Mouse (Mus musculus): ENCODE data around the gene Rufy1. TPM values are rescaled to one million over a fixed set of nuclear protein-coding genes. Genes with fewer than 3 reads are reported as not detected.

The Rufy1 gene
- total and polyA plus RNA-seq, 3 experiments = 8.3 to 31.4 (median 13.8) TPM

DNA sequence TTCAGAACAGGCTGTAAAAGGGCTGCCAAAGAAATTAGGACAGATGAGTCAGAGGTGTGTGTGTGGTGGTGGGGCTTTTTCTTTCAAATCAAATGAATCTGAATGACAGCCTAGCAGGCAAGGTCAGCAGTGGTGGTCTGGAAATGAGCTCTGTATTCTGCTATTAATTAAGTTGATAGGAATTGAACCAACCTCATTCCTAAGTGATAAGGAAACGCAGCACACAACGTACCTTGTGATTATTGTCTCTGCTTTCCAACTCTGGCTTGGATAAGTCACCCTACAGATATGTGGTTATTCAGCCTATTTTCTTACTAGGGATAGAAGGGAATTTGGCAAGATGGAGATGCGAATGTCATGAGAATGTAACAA, 1.1 kb upstream of the Rufy1 start:
- H3K4me1 ChIP-seq (ENCODE audit: insufficient read depth, low read depth, low read length) = peaks cover 52% of the 10 kb centered on the region
- TF ChIP-seq CTCF (IDR thresholded peaks at IDR 0.05; ENCODE audit: low read depth, low read length) (no peak), GATA1 (IDR thresholded peaks at IDR 0.05; ENCODE audit: borderline replicate concordance, low read length) (no peak), TAL1 (conservative IDR thresholded peaks at IDR 0.05; ENCODE audit: low read depth, low read length) (no peak), GATA2 (IDR thresholded peaks at IDR 0.05; ENCODE audit: borderline replicate concordance, low read depth, low read length) (no peak), POLR2AphosphoS5 (IDR thresholded peaks at IDR 0.05; ENCODE audit: insufficient replicate concordance, low read depth, low read length) (no peak)

DNA sequence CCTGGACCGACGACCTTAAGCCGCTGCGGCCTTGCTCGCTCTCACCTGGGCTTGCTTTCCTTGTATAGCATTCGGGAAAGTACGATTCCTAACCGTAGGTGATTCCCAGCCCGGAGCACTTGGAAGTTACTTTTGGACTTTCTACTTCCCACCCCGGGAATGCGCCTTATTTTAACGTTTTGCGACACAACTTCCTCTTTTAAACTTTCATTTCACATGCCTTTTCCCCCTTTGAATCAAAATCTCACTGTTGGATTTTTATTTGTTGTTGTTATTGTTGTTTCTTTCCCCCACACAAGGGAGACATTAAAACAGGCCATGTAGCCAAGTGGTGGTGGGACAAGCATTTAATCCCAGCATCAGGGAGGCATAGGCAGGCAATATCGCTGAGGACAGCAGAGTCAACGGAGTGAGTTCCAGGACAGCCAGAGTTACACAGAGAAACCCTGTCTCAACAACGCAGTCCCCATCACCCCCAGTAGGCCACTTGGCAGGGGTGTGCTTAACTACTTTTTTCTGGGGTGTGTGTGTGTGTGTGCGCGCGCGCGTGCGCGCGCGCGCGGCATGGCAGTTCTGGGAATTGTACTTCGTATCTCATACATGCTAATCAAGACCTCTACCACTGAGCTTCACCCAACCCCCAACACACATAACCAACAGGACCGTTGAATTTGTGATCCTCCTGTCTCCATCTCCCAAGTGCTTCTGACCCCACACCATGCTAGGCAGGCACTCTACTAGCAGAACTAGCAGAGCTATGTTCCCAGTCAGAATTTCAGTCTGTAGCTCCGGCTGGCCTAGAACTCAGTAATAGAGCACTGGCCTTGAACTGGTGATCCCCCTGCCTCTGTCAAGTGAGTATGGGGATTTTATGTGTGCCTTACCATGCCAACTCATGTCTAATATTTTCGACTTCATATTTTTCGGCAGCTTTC, 476 bp upstream of the Rufy1 start:
- no peaks in the 10 kb centered on the region for H3K9me3 ChIP-seq (replicated peaks)
- peak; percentile 69 for DNase-seq (ENCODE audit: low spot score)
- H3K27me3 ChIP-seq (ENCODE audit: insufficient read depth, low read length) = peaks cover 7% of the 10 kb centered on the region; the same call in 1 of the 2 replicates
- peaks cover 12% of the 10 kb centered on the region for H3K36me3 ChIP-seq (replicated peaks)
- ATAC-seq (ENCODE audit: extremely low read depth, insufficient number of reproducible peaks, low FRiP score, poor library complexity, severe bottlenecking) = no peak
- no peak for TF ChIP-seq TAL1 (conservative IDR thresholded peaks at IDR 0.05; ENCODE audit: low read depth, low read length)
- no peak for TF ChIP-seq CTCF (IDR thresholded peaks at IDR 0.05; ENCODE audit: low read depth, low read length)
- no peak for TF ChIP-seq POLR2AphosphoS5 (IDR thresholded peaks at IDR 0.05; ENCODE audit: insufficient replicate concordance, low read depth, low read length)
- TF ChIP-seq GATA1 (IDR thresholded peaks at IDR 0.05; ENCODE audit: borderline replicate concordance, low read length) = no peak
- no peak for TF ChIP-seq GATA2 (IDR thresholded peaks at IDR 0.05; ENCODE audit: borderline replicate concordance, low read depth, low read length)
- H3K4me3 ChIP-seq (ENCODE audit: low read depth, low read length) = peak overlapping the region; percentile 86
- H3K4me1 ChIP-seq (ENCODE audit: insufficient read depth, low read depth, low read length) = peaks cover 53% of the 10 kb centered on the region

More for the DNA sequence above, 1.1 kb upstream of the Rufy1 start:
- DNase-seq (ENCODE audit: low spot score) = no peak
- no peak for ATAC-seq (ENCODE audit: extremely low read depth, insufficient number of reproducible peaks, low FRiP score, poor library complexity, severe bottlenecking)
- no peaks in the 10 kb centered on the region for H3K9me3 ChIP-seq (replicated peaks)
- H3K27me3 ChIP-seq (ENCODE audit: insufficient read depth, low read length) = peaks cover 11% of the 10 kb centered on the region; the same call in 1 of the 2 replicates
- H3K36me3 ChIP-seq (replicated peaks) = peaks cover 10% of the 10 kb centered on the region
- no peak overlapping the region for H3K4me3 ChIP-seq (ENCODE audit: low read depth, low read length)

DNA sequence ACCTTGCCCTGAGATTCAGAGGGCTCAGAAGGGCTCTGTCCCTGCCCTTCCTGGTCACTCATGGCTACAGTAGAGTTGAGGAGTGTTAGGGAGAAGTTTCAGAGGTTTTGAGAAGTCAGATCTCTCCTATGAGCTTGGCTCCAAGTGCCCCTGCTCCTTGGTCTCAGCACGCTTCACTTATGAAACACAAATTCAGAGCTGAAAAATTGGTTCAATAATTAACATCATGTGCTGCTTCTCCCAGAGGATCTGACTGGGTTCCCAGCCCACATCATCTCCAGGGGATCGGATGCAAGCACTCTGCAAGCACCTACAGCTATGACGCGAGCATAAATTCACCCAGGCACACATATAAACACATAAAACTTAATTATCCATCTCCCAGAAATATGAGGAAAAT, 4.9 kb downstream of the Rufy1 start:
- Histone ChIP-seq H3K4me3 (ENCODE audit: low read depth, low read length) (no peak overlapping the region), H3K27me3 (ENCODE audit: insufficient read depth, low read length) (no peaks in the 10 kb centered on the region), H3K36me3 (replicated peaks) (peaks cover 24% of the 10 kb centered on the region), H3K9me3 (replicated peaks) (no peaks in the 10 kb centered on the region), H3K4me1 (ENCODE audit: insufficient read depth, low read depth, low read length) (peaks cover 47% of the 10 kb centered on the region)
- no peak for DNase-seq (ENCODE audit: low spot score)
- TF ChIP-seq POLR2AphosphoS5 (IDR thresholded peaks at IDR 0.05; ENCODE audit: insufficient replicate concordance, low read depth, low read length) = no peak
- no peak for TF ChIP-seq TAL1 (conservative IDR thresholded peaks at IDR 0.05; ENCODE audit: low read depth, low read length)
- ATAC-seq (ENCODE audit: extremely low read depth, insufficient number of reproducible peaks, low FRiP score, poor library complexity, severe bottlenecking) = no peak

DNA sequence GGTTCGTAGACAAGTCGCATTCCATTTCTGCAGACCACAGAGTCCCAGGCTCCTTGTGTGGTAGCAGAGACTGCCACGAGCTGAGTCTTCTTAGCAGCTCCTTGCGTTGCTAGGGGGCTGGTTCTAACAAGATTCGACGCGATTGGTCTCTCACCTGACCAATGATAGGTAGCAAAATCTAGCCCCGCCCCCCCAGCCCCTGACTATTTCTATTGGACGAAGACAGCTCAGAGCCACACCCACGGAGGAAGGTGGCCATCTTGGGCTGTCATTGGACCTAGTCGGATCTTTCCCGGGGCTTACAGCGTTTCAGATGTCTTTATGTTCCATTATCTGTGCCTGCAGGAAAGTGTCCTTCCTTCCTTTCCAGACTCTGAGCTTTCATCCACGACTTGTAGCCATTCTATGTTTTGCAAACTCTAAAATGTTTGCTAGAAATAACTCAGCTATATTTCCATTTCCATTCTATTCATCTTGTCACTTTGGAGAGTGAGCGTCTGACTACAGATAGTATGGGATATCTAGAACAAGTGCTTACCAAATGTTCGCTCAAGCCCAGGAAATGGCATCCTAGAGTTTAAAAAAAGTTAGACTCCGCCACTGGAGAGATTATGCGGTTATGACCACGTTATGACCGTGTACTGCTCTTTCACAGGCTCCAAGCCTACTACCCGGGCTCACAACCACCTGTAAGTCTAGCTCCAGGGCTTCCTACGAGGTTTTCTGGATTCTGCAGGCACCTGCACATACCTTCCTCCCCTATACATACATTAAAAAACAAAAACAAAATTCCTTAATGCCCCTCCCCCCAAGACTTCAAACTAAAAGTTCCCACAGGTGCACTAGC, 8.8 kb downstream of the Rufy1 start:
- peaks cover 42% of the 10 kb centered on the region for H3K36me3 ChIP-seq (replicated peaks)
- no peaks in the 10 kb centered on the region for H3K9me3 ChIP-seq (replicated peaks)
- H3K4me3 ChIP-seq (ENCODE audit: low read depth, low read length) = peak overlapping the region; percentile 68
- DNase-seq (ENCODE audit: low spot score) = peak; percentile 79
- peak; percentile 85 for ATAC-seq (ENCODE audit: extremely low read depth, insufficient number of reproducible peaks, low FRiP score, poor library complexity, severe bottlenecking)
- TF ChIP-seq GATA1 (IDR thresholded peaks at IDR 0.05; ENCODE audit: borderline replicate concordance, low read length) = no peak
- TF ChIP-seq CTCF (IDR thresholded peaks at IDR 0.05; ENCODE audit: low read depth, low read length) = no peak
- TF ChIP-seq TAL1 (conservative IDR thresholded peaks at IDR 0.05; ENCODE audit: low read depth, low read length) = no peak
- no peaks in the 10 kb centered on the region for H3K27me3 ChIP-seq (ENCODE audit: insufficient read depth, low read length)
- peaks cover 28% of the 10 kb centered on the region for H3K4me1 ChIP-seq (ENCODE audit: insufficient read depth, low read depth, low read length)

DNA sequence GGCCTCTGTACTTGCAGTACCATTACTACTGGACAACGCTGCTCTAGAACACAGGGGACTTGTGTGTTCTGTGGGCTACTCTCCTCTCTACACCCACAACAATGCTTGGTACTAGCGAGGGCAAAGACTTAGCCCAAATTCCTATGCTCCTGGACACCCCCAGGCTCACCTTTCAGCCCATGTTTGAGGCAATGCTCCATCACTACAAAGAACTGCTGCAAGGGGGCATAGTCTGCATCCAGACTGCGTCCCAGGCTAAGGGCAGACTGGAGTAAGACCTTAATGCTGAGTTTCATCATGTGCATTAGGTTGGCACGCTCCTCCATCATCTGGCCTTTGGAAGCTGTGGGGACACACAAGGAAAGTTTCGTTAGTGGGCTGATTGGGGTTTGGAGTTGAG, 9.5 kb downstream of the Rufy1 start:
- no peak for DNase-seq (ENCODE audit: low spot score)
- H3K27me3 ChIP-seq (ENCODE audit: insufficient read depth, low read length) = no peaks in the 10 kb centered on the region
- H3K9me3 ChIP-seq (replicated peaks) = no peaks in the 10 kb centered on the region
- peaks cover 22% of the 10 kb centered on the region for H3K4me1 ChIP-seq (ENCODE audit: insufficient read depth, low read depth, low read length)
- H3K36me3 ChIP-seq (replicated peaks) = peaks cover 47% of the 10 kb centered on the region
- TF ChIP-seq CTCF (IDR thresholded peaks at IDR 0.05; ENCODE audit: low read depth, low read length) (no peak), GATA2 (IDR thresholded peaks at IDR 0.05; ENCODE audit: borderline replicate concordance, low read depth, low read length) (no peak), POLR2AphosphoS5 (IDR thresholded peaks at IDR 0.05; ENCODE audit: insufficient replicate concordance, low read depth, low read length) (no peak), GATA1 (IDR thresholded peaks at IDR 0.05; ENCODE audit: borderline replicate concordance, low read length) (no peak), TAL1 (conservative IDR thresholded peaks at IDR 0.05; ENCODE audit: low read depth, low read length) (no peak)
- ATAC-seq (ENCODE audit: extremely low read depth, insufficient number of reproducible peaks, low FRiP score, poor library complexity, severe bottlenecking) = no peak
- peak overlapping the region; percentile 68 for H3K4me3 ChIP-seq (ENCODE audit: low read depth, low read length)

DNA sequence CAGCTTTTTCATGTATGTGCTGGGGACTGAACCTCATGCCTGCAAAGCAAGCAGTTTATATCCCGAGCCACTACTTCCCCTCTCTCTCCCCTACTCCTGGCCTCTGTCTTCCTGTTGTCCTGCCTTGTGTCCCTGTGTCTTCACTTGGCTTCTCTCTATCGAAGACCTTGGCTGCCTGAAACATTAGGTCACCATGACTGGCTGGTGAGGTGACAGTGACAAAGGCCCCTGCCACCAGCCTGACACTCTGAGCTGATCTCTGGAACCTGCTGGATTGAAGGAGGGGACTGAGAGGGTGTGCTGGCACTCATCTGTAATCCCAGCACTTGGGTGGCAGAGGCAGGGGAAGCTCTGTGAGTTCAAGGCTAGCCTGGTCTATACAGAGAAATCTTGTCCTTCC, 13.1 kb downstream of the Rufy1 start:
- no peaks in the 10 kb centered on the region for H3K9me3 ChIP-seq (replicated peaks)
- no peak overlapping the region for H3K4me3 ChIP-seq (ENCODE audit: low read depth, low read length)
- no peaks in the 10 kb centered on the region for H3K27me3 ChIP-seq (ENCODE audit: insufficient read depth, low read length)
- TF ChIP-seq CTCF (IDR thresholded peaks at IDR 0.05; ENCODE audit: low read depth, low read length) = no peak
- no peak for TF ChIP-seq GATA1 (IDR thresholded peaks at IDR 0.05; ENCODE audit: borderline replicate concordance, low read length)
- TF ChIP-seq TAL1 (conservative IDR thresholded peaks at IDR 0.05; ENCODE audit: low read depth, low read length) = no peak
- TF ChIP-seq GATA2 (IDR thresholded peaks at IDR 0.05; ENCODE audit: borderline replicate concordance, low read depth, low read length) = no peak
- TF ChIP-seq POLR2AphosphoS5 (IDR thresholded peaks at IDR 0.05; ENCODE audit: insufficient replicate concordance, low read depth, low read length) = no peak
- H3K4me1 ChIP-seq (ENCODE audit: insufficient read depth, low read depth, low read length) = peaks cover 16% of the 10 kb centered on the region
- no peak for ATAC-seq (ENCODE audit: extremely low read depth, insufficient number of reproducible peaks, low FRiP score, poor library complexity, severe bottlenecking)
- H3K36me3 ChIP-seq (replicated peaks) = peaks cover 74% of the 10 kb centered on the region
- no peak for DNase-seq (ENCODE audit: low spot score)

All from G1E (cell line).